Mouse (Mus musculus) G1E (cell line): ENCODE results near the gene Fzr1.

Source experiments
- CTCF ChIP-seq: IDR thresholded peaks from 2 replicates; pipeline ENCODE4 v1.5.1; 2012; ENCODE audit warnings: low read depth, low read length, inconsistent platforms, mixed read lengths
- GATA1 ChIP-seq: IDR thresholded peaks from 2 replicates; pipeline ENCODE4 v1.6.1; 2012; ENCODE audit warnings: borderline replicate concordance, low read length, inconsistent platforms, mixed read lengths
- GATA2 ChIP-seq: IDR thresholded peaks from 2 replicates; pipeline ENCODE4 v1.6.1; 2012; ENCODE audit warnings: low read depth, low read length, inconsistent platforms, borderline replicate concordance
- POLR2AphosphoS5 ChIP-seq: IDR thresholded peaks from 2 replicates; pipeline ENCODE4 v1.6.1; 2012; ENCODE audit warnings: low read depth, low read length, inconsistent platforms; ENCODE audit not compliant: insufficient replicate concordance

- no peak for TF ChIP-seq POLR2AphosphoS5
- no peak for TF ChIP-seq CTCF
- no peak for TF ChIP-seq GATA2
- no peak for TF ChIP-seq GATA1
Observed at GRCm38 (mm10) chr10:81345162-81345534, 33.2 kb downstream of the Fzr1 start.
